Mouse (Mus musculus) G1E (cell line): ENCODE data around the gene Mgst2.

Experiments
- CTCF ChIP-seq: IDR thresholded peaks from 2 replicates; pipeline ENCODE4 v1.5.1; 2012; ENCODE audit warnings: low read depth, low read length, inconsistent platforms, mixed read lengths
- GATA1 ChIP-seq: IDR thresholded peaks from 2 replicates; pipeline ENCODE4 v1.6.1; 2012; ENCODE audit warnings: borderline replicate concordance, low read length, inconsistent platforms, mixed read lengths

GRCm38 (mm10) chr3:51611972-51612371 is 48.2 kb upstream of the Mgst2 start:
- no peak for TF ChIP-seq GATA1
- TF ChIP-seq CTCF = no peak
